Mouse (Mus musculus): ENCODE data around the gene Rfxap. TPM values are rescaled to one million over a fixed set of nuclear protein-coding genes. Genes with fewer than 3 reads are reported as not detected.

Rfxap gene
- polyA plus RNA-seq, 1 experiment = 24.3 TPM

- Histone ChIP-seq H3ac (ENCODE audit: control insufficient read depth, insufficient read length) (no peak overlapping the region), H3K4me2 (ENCODE audit: low read depth) (no peak overlapping the region), H3K4me3 (no peak overlapping the region), H3K27me3 (ENCODE audit: control insufficient read depth, insufficient read depth, insufficient read length) (no peaks in the 10 kb centered on the region), H3K36me3 (ENCODE audit: control insufficient read depth, insufficient read depth) (peaks cover 4% of the 10 kb centered on the region), H3K79me2 (ENCODE audit: control insufficient read depth, insufficient read depth) (peaks cover 17% of the 10 kb centered on the region)
- TF ChIP-seq TCF3 (IDR thresholded peaks at IDR 0.05; ENCODE audit: insufficient read length, low read depth) = no peak
- no peak for TF ChIP-seq TCF12 (IDR thresholded peaks at IDR 0.05; ENCODE audit: insufficient read depth, poor library complexity, severe bottlenecking)
- TF ChIP-seq POLR2A (IDR thresholded peaks at IDR 0.05; ENCODE audit: insufficient read length, low read depth) = no peak
- TF ChIP-seq MYOD1 (IDR thresholded peaks at IDR 0.05; ENCODE audit: control insufficient read depth in 1 of 3, insufficient read length in 2 of 3, low read depth in 2 of 3) = no peak
- no peak for TF ChIP-seq E2F4 (IDR thresholded peaks at IDR 0.05; ENCODE audit: insufficient read depth)
- TF ChIP-seq CEBPB (IDR thresholded peaks at IDR 0.05; ENCODE audit: insufficient read depth, poor library complexity, severe bottlenecking) = no peak
- no peak for TF ChIP-seq SRF (IDR thresholded peaks at IDR 0.05; ENCODE audit: control insufficient read depth, insufficient read length, low read depth)
- no peak for TF ChIP-seq REST (IDR thresholded peaks at IDR 0.05; ENCODE audit: insufficient read depth, insufficient read length)
- TF ChIP-seq MAX (IDR thresholded peaks at IDR 0.05; ENCODE audit: low read depth) = no peak
Observed at GRCm38 (mm10) chr3:54803713-54804112, 3.9 kb downstream of the Rfxap start.

- no peak overlapping the region for H3K4me2 ChIP-seq (ENCODE audit: low read depth)
- no peak overlapping the region for H3ac ChIP-seq (ENCODE audit: control insufficient read depth, insufficient read length)
- no peaks in the 10 kb centered on the region for H3K79me2 ChIP-seq (ENCODE audit: control insufficient read depth, insufficient read depth)
- H3K4me3 ChIP-seq = no peak overlapping the region
- H3K36me3 ChIP-seq (ENCODE audit: control insufficient read depth, insufficient read depth) = no peaks in the 10 kb centered on the region
- TF ChIP-seq TCF12 (IDR thresholded peaks at IDR 0.05; ENCODE audit: insufficient read depth, poor library complexity, severe bottlenecking) = no peak
- TF ChIP-seq SRF (IDR thresholded peaks at IDR 0.05; ENCODE audit: control insufficient read depth, insufficient read length, low read depth) = no peak
- no peak for TF ChIP-seq USF1 (IDR thresholded peaks at IDR 0.05; ENCODE audit: low read depth)
- no peak for TF ChIP-seq E2F4 (IDR thresholded peaks at IDR 0.05; ENCODE audit: insufficient read depth)
- no peak for TF ChIP-seq POLR2AphosphoS2 (IDR thresholded peaks at IDR 0.05; ENCODE audit: insufficient read length, low read depth)
- TF ChIP-seq REST (IDR thresholded peaks at IDR 0.05; ENCODE audit: insufficient read depth, insufficient read length) = no peak
- no peaks in the 10 kb centered on the region for H3K27me3 ChIP-seq (ENCODE audit: control insufficient read depth, insufficient read depth, insufficient read length)
Observed at GRCm38 (mm10) chr3:54797211-54797610, 10.4 kb downstream of the Rfxap start.

GRCm38 (mm10) chr3:54795806-54796205 is 11.8 kb downstream of the Rfxap start:
- H3K79me2 ChIP-seq (ENCODE audit: control insufficient read depth, insufficient read depth) = no peaks in the 10 kb centered on the region
- H3ac ChIP-seq (ENCODE audit: control insufficient read depth, insufficient read length) = no peak overlapping the region
- no peak for TF ChIP-seq MYOD1 (IDR thresholded peaks at IDR 0.05; ENCODE audit: control insufficient read depth in 1 of 3, insufficient read length in 2 of 3, low read depth in 2 of 3)
- no peak for TF ChIP-seq TCF12 (IDR thresholded peaks at IDR 0.05; ENCODE audit: insufficient read depth, poor library complexity, severe bottlenecking)
- no peak for TF ChIP-seq REST (IDR thresholded peaks at IDR 0.05; ENCODE audit: insufficient read depth, insufficient read length)
- no peak overlapping the region for H3K4me2 ChIP-seq (ENCODE audit: low read depth)
- no peaks in the 10 kb centered on the region for H3K36me3 ChIP-seq (ENCODE audit: control insufficient read depth, insufficient read depth)
- no peak overlapping the region for H3K4me3 ChIP-seq
- no peaks in the 10 kb centered on the region for H3K27me3 ChIP-seq (ENCODE audit: control insufficient read depth, insufficient read depth, insufficient read length)

- Histone ChIP-seq H3K27me3 (ENCODE audit: control insufficient read depth, insufficient read depth, insufficient read length) (no peaks in the 10 kb centered on the region), H3K4me3 (no peak overlapping the region), H3ac (ENCODE audit: control insufficient read depth, insufficient read length) (no peak overlapping the region), H3K36me3 (ENCODE audit: control insufficient read depth, insufficient read depth) (no peaks in the 10 kb centered on the region), H3K79me2 (ENCODE audit: control insufficient read depth, insufficient read depth) (no peaks in the 10 kb centered on the region), H3K4me2 (ENCODE audit: low read depth) (no peak overlapping the region)
- TF ChIP-seq E2F4 (IDR thresholded peaks at IDR 0.05; ENCODE audit: insufficient read depth) (no peak), TCF3 (IDR thresholded peaks at IDR 0.05; ENCODE audit: insufficient read length, low read depth) (no peak), CEBPB (IDR thresholded peaks at IDR 0.05; ENCODE audit: insufficient read depth, poor library complexity, severe bottlenecking) (no peak), REST (IDR thresholded peaks at IDR 0.05; ENCODE audit: insufficient read depth, insufficient read length) (no peak), MYOD1 (IDR thresholded peaks at IDR 0.05; ENCODE audit: control insufficient read depth in 1 of 3, insufficient read length in 2 of 3, low read depth in 2 of 3) (no peak), POLR2AphosphoS2 (IDR thresholded peaks at IDR 0.05; ENCODE audit: insufficient read length, low read depth) (no peak), SRF (IDR thresholded peaks at IDR 0.05; ENCODE audit: control insufficient read depth, insufficient read length, low read depth) (no peak), TCF12 (IDR thresholded peaks at IDR 0.05; ENCODE audit: insufficient read depth, poor library complexity, severe bottlenecking) (no peak), MYOG (IDR thresholded peaks at IDR 0.05; ENCODE audit: control insufficient read depth in 1 of 3, insufficient read depth in 1 of 3, insufficient read length in 2 of 3, low read depth in 2 of 3) (no peak), USF1 (IDR thresholded peaks at IDR 0.05; ENCODE audit: low read depth) (no peak), POLR2A (IDR thresholded peaks at IDR 0.05; ENCODE audit: insufficient read length, low read depth) (no peak), MAX (IDR thresholded peaks at IDR 0.05; ENCODE audit: low read depth) (no peak)
Observed at GRCm38 (mm10) chr3:54795379-54795778, 12.2 kb downstream of the Rfxap start.

- Histone ChIP-seq H3ac (ENCODE audit: control insufficient read depth, insufficient read length) (no peak overlapping the region), H3K4me3 (no peak overlapping the region), H3K4me2 (ENCODE audit: low read depth) (no peak overlapping the region), H3K36me3 (ENCODE audit: control insufficient read depth, insufficient read depth) (no peaks in the 10 kb centered on the region), H3K27me3 (ENCODE audit: control insufficient read depth, insufficient read depth, insufficient read length) (no peaks in the 10 kb centered on the region), H3K79me2 (ENCODE audit: control insufficient read depth, insufficient read depth) (no peaks in the 10 kb centered on the region)
- TF ChIP-seq E2F4 (IDR thresholded peaks at IDR 0.05; ENCODE audit: insufficient read depth) (no peak), POLR2A (IDR thresholded peaks at IDR 0.05; ENCODE audit: insufficient read length, low read depth) (no peak), MAX (IDR thresholded peaks at IDR 0.05; ENCODE audit: low read depth) (no peak), REST (IDR thresholded peaks at IDR 0.05; ENCODE audit: insufficient read depth, insufficient read length) (no peak), TCF3 (IDR thresholded peaks at IDR 0.05; ENCODE audit: insufficient read length, low read depth) (no peak), MYOG (IDR thresholded peaks at IDR 0.05; ENCODE audit: control insufficient read depth in 1 of 3, insufficient read depth in 1 of 3, insufficient read length in 2 of 3, low read depth in 2 of 3) (no peak), CEBPB (IDR thresholded peaks at IDR 0.05; ENCODE audit: insufficient read depth, poor library complexity, severe bottlenecking) (no peak), USF1 (IDR thresholded peaks at IDR 0.05; ENCODE audit: low read depth) (no peak), TCF12 (IDR thresholded peaks at IDR 0.05; ENCODE audit: insufficient read depth, poor library complexity, severe bottlenecking) (no peak), SRF (IDR thresholded peaks at IDR 0.05; ENCODE audit: control insufficient read depth, insufficient read length, low read depth) (no peak), POLR2AphosphoS2 (IDR thresholded peaks at IDR 0.05; ENCODE audit: insufficient read length, low read depth) (no peak), MYOD1 (IDR thresholded peaks at IDR 0.05; ENCODE audit: control insufficient read depth in 1 of 3, insufficient read length in 2 of 3, low read depth in 2 of 3) (no peak)
Observed at GRCm38 (mm10) chr3:54793762-54794161, 13.8 kb downstream of the Rfxap start.

Data from myocyte (in vitro differentiated cells).